Mouse (Mus musculus) v-Abl transformed pro-B cells (cell line): Measurements from ENCODE around the gene Dgki.

Source experiments
- in situ Hi-C, 2 experiments: fragments of 400-800 bp; cut with MboI; formaldehyde crosslinking; loops; one replicate each; pipeline ENCODE4 v1.15.1; 2025; ENCODE audit not compliant: unreplicated experiment in 2 of 2

The Dgki gene

GRCm38 (mm10) chr6:36834695-36835265, 465.2 kb downstream of the Dgki start:
- in situ Hi-C loops, result no loop called here

GRCm38 (mm10) chr6:36832681-36833080, 467.3 kb downstream of the Dgki start:
- in situ Hi-C loops, result no loop called here

GRCm38 (mm10) chr6:36832207-36832606, 467.8 kb downstream of the Dgki start:
- in situ Hi-C loops, result no loop called here

- in situ Hi-C loops, result no loop called here
Measured at GRCm38 (mm10) chr6:36830371-36830925, 469.5 kb downstream of the Dgki start.

- in situ Hi-C loops, result no loop called here
Measured at GRCm38 (mm10) chr6:36819784-36820050, 480.3 kb downstream of the Dgki start.

- in situ Hi-C loops, result no loop called here
Measured at GRCm38 (mm10) chr6:36819019-36819783, 480.8 kb downstream of the Dgki start.

- in situ Hi-C loops, result no loop called here
Measured at GRCm38 (mm10) chr6:36818281-36819018, 481.5 kb downstream of the Dgki start.

GRCm38 (mm10) chr6:36816666-36817065, 483.3 kb downstream of the Dgki start:
- in situ Hi-C loops, result no loop called here

GRCm38 (mm10) chr6:36815992-36816391, 484.0 kb downstream of the Dgki start:
- in situ Hi-C loops, result no loop called here

- in situ Hi-C loops, result no loop called here
Measured at GRCm38 (mm10) chr6:36812666-36813515, 487.1 kb downstream of the Dgki start.

- in situ Hi-C loops, result no loop called here
Measured at GRCm38 (mm10) chr6:36810448-36810847, 489.5 kb downstream of the Dgki start.

GRCm38 (mm10) chr6:36809747-36810285, 490.2 kb downstream of the Dgki start, which contains the start of gene Ptn:
Gene Ptn, minus strand, starts transcription at chr6:36810220.
- in situ Hi-C loops, result no loop called here

GRCm38 (mm10) chr6:36809311-36809726, 490.7 kb downstream of the Dgki start:
- in situ Hi-C loops, result no loop called here

GRCm38 (mm10) chr6:36808306-36809058, 491.5 kb downstream of the Dgki start:
- in situ Hi-C loops, result no loop called here

- in situ Hi-C loops, result no loop called here
Measured at GRCm38 (mm10) chr6:36806906-36807305, 493.1 kb downstream of the Dgki start.

GRCm38 (mm10) chr6:36800309-36800946, 499.6 kb downstream of the Dgki start:
- in situ Hi-C loops, result no loop called here

- in situ Hi-C loops, result no loop called here
Measured at GRCm38 (mm10) chr6:36797066-36797655, 502.8 kb downstream of the Dgki start.
